Mouse (Mus musculus) CH12.LX (cell line): ENCODE data around the gene Abca1. TPM values are rescaled to one million over a fixed set of nuclear protein-coding genes. Genes with fewer than 3 reads are reported as not detected.

Source experiments
- DNase-seq: peaks from one replicate; pipeline ENCODE4 v3.0.0-alpha.2; 2013; ENCODE audit errors: extremely low read depth
- H3K27ac ChIP-seq: 2 replicates; pipeline ENCODE4 v1.5.1; 2012; ENCODE audit warnings: low read depth, mild to moderate bottlenecking, control low read depth, moderate library complexity; ENCODE audit not compliant: insufficient read depth
- H3K27me3 ChIP-seq: replicated peaks from 2 replicates; pipeline ENCODE3; 2012; ENCODE audit warnings: inconsistent platforms
- H3K36me3 ChIP-seq, 2 experiments: replicated peaks in 1 of 2; 2 replicates each; pipeline versions ENCODE3 to v1.6.1; 2012; ENCODE audit warnings: inconsistent platforms in 1 of 2, low read length in 1 of 2, mild to moderate bottlenecking in 1 of 2, mixed read lengths in 1 of 2, moderate library complexity in 1 of 2; ENCODE audit not compliant: control insufficient read depth in 1 of 2, insufficient read depth in 1 of 2
- H3K4me1 ChIP-seq, 2 experiments: 2 replicates each; pipeline ENCODE4 v1.6.1; 2012; ENCODE audit warnings: inconsistent platforms in 1 of 2, moderate library complexity in 1 of 2; ENCODE audit not compliant: insufficient read depth in 2 of 2, control insufficient read depth in 1 of 2
- H3K4me2 ChIP-seq: 2 replicates; pipeline ENCODE4 v1.6.1; 2012; ENCODE audit warnings: low read depth, mild to moderate bottlenecking, control low read depth; ENCODE audit not compliant: poor library complexity, insufficient read depth, severe bottlenecking
- H3K4me3 ChIP-seq, 3 experiments: fragments of 150-350 bp in 1 of 3; sonication (generic) in 1 of 3; replicated peaks in 1 of 3; 2 replicates each; pipeline versions ENCODE3 to v1.5.1; 2011 to 2012; ENCODE audit warnings: low read depth in 2 of 3, low read length in 2 of 3, mild to moderate bottlenecking in 2 of 3, moderate library complexity in 2 of 3, control low read depth in 1 of 3, improper control_type of control experiment in 1 of 3, inconsistent platforms in 1 of 3, mixed read lengths in 1 of 3; ENCODE audit not compliant: poor library complexity in 1 of 3
- H3K79me2 ChIP-seq: replicated peaks from 2 replicates; pipeline ENCODE4 v1.6.1; 2012; ENCODE audit warnings: mild to moderate bottlenecking, moderate library complexity; ENCODE audit not compliant: control insufficient read depth, poor library complexity, insufficient read depth, severe bottlenecking; ENCODE audit errors: extremely low read depth
- H3K9ac ChIP-seq: 2 replicates; pipeline ENCODE4 v1.6.1; 2012; ENCODE audit warnings: low read depth, mild to moderate bottlenecking, control low read depth, moderate library complexity; ENCODE audit not compliant: insufficient read depth
- H3K9me3 ChIP-seq: replicated peaks from 2 replicates; pipeline ENCODE3; 2012; ENCODE audit warnings: low read length, inconsistent platforms, mixed read lengths
- BHLHE40 ChIP-seq: IDR thresholded peaks from 2 replicates; pipeline ENCODE4 v1.6.1; 2011; ENCODE audit warnings: mild to moderate bottlenecking, low read depth, low read length, improper control_type of control experiment
- CHD1 ChIP-seq: IDR thresholded peaks from 2 replicates; pipeline ENCODE4 v1.6.1; 2012; ENCODE audit warnings: low read depth, low read length, improper control_type of control experiment, inconsistent platforms
- CHD2 ChIP-seq: IDR thresholded peaks from 2 replicates; pipeline ENCODE4 v1.6.1; 2011; ENCODE audit warnings: low read length, improper control_type of control experiment
- CTCF ChIP-seq, 2 experiments: IDR thresholded peaks in 1 of 2; conservative IDR thresholded peaks in 1 of 2; 2 replicates each; pipeline ENCODE4 v1.5.1; 2011 to 2012; ENCODE audit warnings: low read depth in 2 of 2, low read length in 2 of 2, improper control_type of control experiment in 1 of 2, inconsistent platforms in 1 of 2, mild to moderate bottlenecking in 1 of 2, moderate library complexity in 1 of 2
- E2F4 ChIP-seq: IDR thresholded peaks from 2 replicates; pipeline ENCODE4 v1.6.1; 2011; ENCODE audit warnings: low read depth, low read length, improper control_type of control experiment; ENCODE audit not compliant: insufficient replicate concordance
- ELF1 ChIP-seq: IDR thresholded peaks from 2 replicates; pipeline ENCODE4 v1.6.1; 2014; ENCODE audit warnings: low read depth, mild to moderate bottlenecking, inconsistent platforms, low read length, improper control_type of control experiment
- EP300 ChIP-seq: IDR thresholded peaks from 2 replicates; pipeline ENCODE4 v1.6.1; 2011; ENCODE audit warnings: low read length, improper control_type of control experiment
- ETS1 ChIP-seq: conservative IDR thresholded peaks from 2 replicates; pipeline ENCODE4 v1.6.1; 2012; ENCODE audit warnings: low read depth, mild to moderate bottlenecking, inconsistent platforms, low read length, improper control_type of control experiment, moderate library complexity
- HCFC1 ChIP-seq: IDR thresholded peaks from 2 replicates; pipeline ENCODE4 v1.6.1; 2012; ENCODE audit warnings: low read depth, mild to moderate bottlenecking, inconsistent platforms, low read length, improper control_type of control experiment
- IRF4 ChIP-seq: IDR thresholded peaks from 2 replicates; pipeline ENCODE4 v1.6.1; 2014; ENCODE audit warnings: low read depth, mild to moderate bottlenecking, inconsistent platforms, low read length, improper control_type of control experiment
- JUN ChIP-seq: IDR thresholded peaks from 2 replicates; pipeline ENCODE4 v1.6.1; 2011; ENCODE audit warnings: low read depth, mild to moderate bottlenecking, low read length, improper control_type of control experiment, moderate library complexity; ENCODE audit not compliant: insufficient read depth
- MAFK ChIP-seq: IDR thresholded peaks from 2 replicates; pipeline ENCODE4 v1.6.1; 2011; ENCODE audit warnings: low read length, improper control_type of control experiment; ENCODE audit not compliant: insufficient replicate concordance
- MAZ ChIP-seq: IDR thresholded peaks from 2 replicates; pipeline ENCODE4 v1.6.1; 2012; ENCODE audit warnings: low read depth, mild to moderate bottlenecking, inconsistent platforms, low read length, improper control_type of control experiment, moderate library complexity
- MEF2A ChIP-seq: IDR thresholded peaks from 2 replicates; pipeline ENCODE4 v1.6.1; 2014; ENCODE audit warnings: low read depth, mild to moderate bottlenecking, inconsistent platforms, low read length, improper control_type of control experiment, borderline replicate concordance
- NELFE ChIP-seq: IDR thresholded peaks from 2 replicates; pipeline ENCODE4 v1.6.1; 2011; ENCODE audit warnings: low read depth, low read length, improper control_type of control experiment
- PAX5 ChIP-seq: IDR thresholded peaks from 2 replicates; pipeline ENCODE4 v1.6.1; 2012; ENCODE audit warnings: low read length, inconsistent platforms, mixed read lengths
- POLR2A ChIP-seq: IDR thresholded peaks from 2 replicates; pipeline ENCODE4 v1.6.1; 2011; ENCODE audit warnings: low read depth, mild to moderate bottlenecking, improper control_type of control experiment, low read length
- POLR2AphosphoS2 ChIP-seq: IDR thresholded peaks from 2 replicates; pipeline ENCODE4 v1.6.1; 2011; ENCODE audit warnings: low read depth, low read length, improper control_type of control experiment
- RCOR1 ChIP-seq: conservative IDR thresholded peaks from 2 replicates; pipeline ENCODE4 v1.6.1; 2012; ENCODE audit warnings: low read depth, mild to moderate bottlenecking, inconsistent platforms, low read length, improper control_type of control experiment
- SIN3A ChIP-seq: IDR thresholded peaks from 2 replicates; pipeline ENCODE4 v1.6.1; 2012; ENCODE audit warnings: low read length, improper control_type of control experiment, inconsistent platforms
- TBP ChIP-seq: conservative IDR thresholded peaks from 2 replicates; pipeline ENCODE4 v1.6.1; 2011; ENCODE audit warnings: low read depth, low read length, improper control_type of control experiment
- UBTF ChIP-seq: IDR thresholded peaks from 2 replicates; pipeline ENCODE4 v1.6.1; 2012; ENCODE audit warnings: low read depth, mild to moderate bottlenecking, inconsistent platforms, low read length, improper control_type of control experiment, moderate library complexity
- USF1 ChIP-seq: IDR thresholded peaks from 2 replicates; pipeline ENCODE4 v1.6.1; 2014; ENCODE audit warnings: low read depth, mild to moderate bottlenecking, inconsistent platforms, low read length, improper control_type of control experiment
- USF2 ChIP-seq: conservative IDR thresholded peaks from 2 replicates; pipeline ENCODE4 v1.6.1; 2011; ENCODE audit warnings: low read depth, low read length, improper control_type of control experiment
- ZKSCAN1 ChIP-seq: IDR thresholded peaks from 2 replicates; pipeline ENCODE4 v1.6.1; 2012; ENCODE audit warnings: low read depth, inconsistent platforms, low read length, improper control_type of control experiment, borderline replicate concordance
- ZMIZ1 ChIP-seq: IDR thresholded peaks from 2 replicates; pipeline ENCODE4 v1.6.1; 2012; ENCODE audit warnings: low read depth, mild to moderate bottlenecking, inconsistent platforms, low read length, improper control_type of control experiment
- ZNF384 ChIP-seq: IDR thresholded peaks from 2 replicates; pipeline ENCODE4 v1.6.1; 2012; ENCODE audit warnings: low read depth, low read length, improper control_type of control experiment, inconsistent platforms
- dilution Hi-C: fragments of 300-500 bp; cut with MboI; formaldehyde crosslinking; loops from 2 replicates; pipeline ENCODE4 v1.14.3; 2020; ENCODE audit warnings: low sequenced_read_pairs; ENCODE audit not compliant: extremely low pct_unique_long_range_greater_than_20kb, extremely low pct_ligation_motif_present
- in situ Hi-C: fragments of 300-500 bp; cut with MboI; formaldehyde crosslinking; loops from 3 replicates; pipeline ENCODE4 v1.14.3; 2019; ENCODE audit warnings: low sequenced_read_pairs, low pct_ligation_motif_present, low pct_unique_long_range_greater_than_20kb, mixed read lengths
- polyA plus RNA-seq: library from polyadenylated mRNA; unstranded; fragments of >175 nt; gene quantifications from 2 replicates; pipeline ENCODE4 v1.2.1, GENCODE M21; 2012; ENCODE audit warnings: low read depth; ENCODE audit not compliant: insufficient read length
- total RNA-seq, 2 experiments: library from RNA; depleted of rRNA; stranded (reverse); fragments of 300-350 nt in 1 of 2; fragments of >200 nt in 1 of 2; gene quantifications; 2 replicates each; pipeline ENCODE4 v1.2.3; 2012 to 2014

Abca1 gene
- total and polyA plus RNA-seq, 3 experiments = 0.13 to 0.46 (median 0.35) TPM

DNA sequence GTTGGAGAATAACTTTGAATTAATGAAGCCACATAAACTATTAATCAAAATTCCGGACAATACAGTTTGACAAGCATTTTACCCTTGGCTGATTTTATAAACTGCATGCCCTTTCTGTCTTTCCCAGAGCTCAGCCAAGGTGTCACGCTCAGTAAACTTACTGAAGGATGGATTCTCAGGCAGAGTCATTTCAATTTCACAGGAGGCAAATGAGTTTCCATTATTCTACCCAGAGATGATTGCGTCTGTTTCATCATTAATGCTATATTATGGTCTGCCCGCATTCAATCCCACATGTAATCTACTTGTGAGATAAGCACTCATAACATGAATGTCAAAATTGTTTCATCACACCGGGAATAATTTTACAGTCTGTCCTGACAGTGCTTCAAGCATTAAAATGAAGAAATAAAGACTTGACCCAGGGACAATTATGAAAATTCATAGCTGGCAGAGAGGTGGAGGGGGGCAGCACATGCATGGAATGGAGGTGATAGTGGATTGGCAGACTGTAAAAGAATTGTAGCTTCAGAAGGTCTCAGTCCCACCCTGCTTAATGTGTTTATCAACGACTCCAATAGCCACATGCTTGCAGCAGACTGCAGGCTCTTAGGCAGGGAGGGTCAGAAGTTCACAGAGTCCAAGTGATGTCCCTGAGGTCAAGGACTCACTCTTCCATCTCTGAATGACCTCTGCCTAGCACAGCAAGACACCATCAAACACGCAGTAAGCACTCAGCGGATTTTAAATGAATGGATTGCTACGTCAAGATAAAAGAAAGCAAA is 113.3 kb downstream of the Abca1 start:
- in situ Hi-C loops (no loop called here), dilution Hi-C loops (no loop called here)
- TF ChIP-seq JUN = no peak
- no peak for TF ChIP-seq IRF4
- no peak for TF ChIP-seq PAX5
- no peak for TF ChIP-seq NELFE
- TF ChIP-seq MAFK = no peak
- TF ChIP-seq BHLHE40 = no peak
- TF ChIP-seq USF1 = no peak
- TF ChIP-seq MEF2A = no peak
- no peak for TF ChIP-seq POLR2A
- TF ChIP-seq ELF1 = no peak
- TF ChIP-seq UBTF = no peak
- TF ChIP-seq HCFC1 = no peak
- Histone ChIP-seq H3K27ac (no peak overlapping the region), H3K36me3 (no peaks in the 10 kb centered on the region), H3K27me3 (no peaks in the 10 kb centered on the region), H3K4me1 (0 out of 4 replicates have a peak, but pooled peaks cover 0 to 2% of the 10 kb centered on the region in 2 experiments), H3K4me3 (no peak overlapping the region), H3K9ac (no peak overlapping the region), H3K4me2 (no peak overlapping the region), H3K79me2 (no peaks in the 10 kb centered on the region), H3K9me3 (no peaks in the 10 kb centered on the region)
- no peak for DNase-seq

DNA sequence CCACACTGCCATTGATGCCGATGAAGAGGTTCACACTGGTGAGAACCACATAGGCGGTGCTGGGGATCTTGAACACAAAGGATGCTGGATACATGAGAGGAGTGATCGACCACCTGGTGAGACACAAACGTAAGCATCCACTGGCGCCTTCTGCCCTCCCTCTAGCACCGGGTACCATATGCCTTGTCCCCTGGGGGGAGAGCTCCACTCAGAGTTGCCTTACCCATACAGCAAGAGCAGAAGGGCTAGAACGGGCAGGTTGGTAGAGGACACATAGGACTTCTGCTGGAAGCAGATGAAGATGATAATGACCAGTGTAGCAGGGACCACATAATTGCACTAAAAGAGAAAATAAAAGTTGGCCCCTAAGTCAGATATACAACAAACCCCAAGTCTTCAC is 113.9 kb downstream of the Abca1 start:
- TF ChIP-seq TBP (no peak), ETS1 (no peak), POLR2A (no peak), SIN3A (no peak), EP300 (no peak), E2F4 (no peak), ZMIZ1 (no peak), USF2 (no peak), MAZ (no peak), CHD2 (no peak), BHLHE40 (no peak), IRF4 (no peak), RCOR1 (no peak), ZNF384 (no peak), ZKSCAN1 (no peak), UBTF (no peak), CTCF (conservative IDR thresholded peaks at IDR 0.05 in 1 of 2, IDR thresholded peaks at IDR 0.05 in 1 of 2; ENCODE audit: low read depth in 2 of 2, low read length in 2 of 2) (no peak), POLR2AphosphoS2 (no peak), CHD1 (no peak)
- H3K4me1 ChIP-seq = 0 out of 4 replicates have a peak, but pooled peaks cover 0 to 2% of the 10 kb centered on the region in 2 experiments
- no peaks in the 10 kb centered on the region for H3K27me3 ChIP-seq
- H3K4me3 ChIP-seq = no peak overlapping the region
- no peak overlapping the region for H3K4me2 ChIP-seq
- H3K27ac ChIP-seq = no peak overlapping the region
- no peaks in the 10 kb centered on the region for H3K36me3 ChIP-seq
- dilution Hi-C loops (no loop called here), in situ Hi-C loops (no loop called here)
- no peaks in the 10 kb centered on the region for H3K9me3 ChIP-seq
- H3K79me2 ChIP-seq = no peaks in the 10 kb centered on the region
- no peak for DNase-seq
- H3K9ac ChIP-seq = no peak overlapping the region
